Mouse (Mus musculus) intestine, postnatal 0 days (tissue): ENCODE data around the gene Mxd4. TPM values are rescaled to one million over a fixed set of nuclear protein-coding genes. Genes with fewer than 3 reads are reported as not detected.
A peak's percentile ranks its signal among the peaks of the same experiment; 100 is the strongest.

Source experiments
- ATAC-seq: fragments of 200-750 bp; cut with Nextera tagmentation; 2 replicates; pipeline ENCODE4 v1.8.0; 2017; ENCODE audit warnings: mild to moderate bottlenecking, moderate TSS enrichment, moderate library complexity
- H3K27ac ChIP-seq: fragments of 300-500 bp; sonication (generic); 2 replicates; pipeline ENCODE4 v1.5.1; 2014; ENCODE audit warnings: mild to moderate bottlenecking, low read depth, low read length, moderate library complexity
- H3K27me3 ChIP-seq: fragments of 300-500 bp; sonication (generic); replicated peaks from 2 replicates; pipeline ENCODE4 v1.6.1; 2014; ENCODE audit warnings: low read length, mixed read lengths; ENCODE audit not compliant: control insufficient read depth, insufficient read depth
- H3K36me3 ChIP-seq: fragments of 300-500 bp; sonication (generic); 2 replicates; pipeline ENCODE4 v1.6.1; 2014; ENCODE audit warnings: mild to moderate bottlenecking, moderate library complexity; ENCODE audit not compliant: control insufficient read depth, insufficient read depth
- H3K4me1 ChIP-seq: fragments of 300-500 bp; sonication (generic); replicated peaks from 2 replicates; pipeline ENCODE4 v1.6.1; 2014; ENCODE audit warnings: antibody characterized with exemption, low read length, mixed read lengths; ENCODE audit not compliant: control insufficient read depth, insufficient read depth
- H3K4me2 ChIP-seq: fragments of 300-500 bp; sonication (generic); replicated peaks from 2 replicates; pipeline ENCODE4 v1.6.1; 2014; ENCODE audit warnings: low read depth, mild to moderate bottlenecking, moderate library complexity
- H3K4me3 ChIP-seq: fragments of 300-500 bp; sonication (generic); 2 replicates; pipeline ENCODE4 v1.5.1; 2014; ENCODE audit warnings: low read depth, low read length
- H3K9ac ChIP-seq: fragments of 300-500 bp; sonication (generic); 2 replicates; pipeline ENCODE4 v1.6.1; 2014; ENCODE audit warnings: mild to moderate bottlenecking, low read depth, low read length
- H3K9me3 ChIP-seq: fragments of 300-500 bp; sonication (generic); 2 replicates; pipeline ENCODE4 v1.6.1; 2016; ENCODE audit warnings: mixed run types; ENCODE audit not compliant: control insufficient read depth
- CTCF ChIP-seq: sonication (generic); IDR thresholded peaks from 2 replicates; pipeline ENCODE4 v1.5.1; 2016; ENCODE audit warnings: low read depth, mild to moderate bottlenecking, control low read depth, antibody characterized with exemption, moderate library complexity
- WGBS: fragments of 180-500 bp; shearing (Covaris S2); extraction: QIAGEN DNeasy Blood & Tissue Kit; methylation state at CpG from one replicate; pipeline ENCODE4 v1.1.7; 2014; 5-methylcytosine and 5-hydroxymethylcytosine counted together
- polyA plus RNA-seq: library from polyadenylated mRNA; unstranded; fragments of >200 nt; fragmentation: Nextera tagmentation; extraction: Ambion mirVana; gene quantifications from 2 replicates; pipeline ENCODE4 v1.2.1, GENCODE M21; 2015

The Mxd4 gene
- polyA plus RNA-seq, 1 experiment from 2014 or later: 14.1 TPM

DNA sequence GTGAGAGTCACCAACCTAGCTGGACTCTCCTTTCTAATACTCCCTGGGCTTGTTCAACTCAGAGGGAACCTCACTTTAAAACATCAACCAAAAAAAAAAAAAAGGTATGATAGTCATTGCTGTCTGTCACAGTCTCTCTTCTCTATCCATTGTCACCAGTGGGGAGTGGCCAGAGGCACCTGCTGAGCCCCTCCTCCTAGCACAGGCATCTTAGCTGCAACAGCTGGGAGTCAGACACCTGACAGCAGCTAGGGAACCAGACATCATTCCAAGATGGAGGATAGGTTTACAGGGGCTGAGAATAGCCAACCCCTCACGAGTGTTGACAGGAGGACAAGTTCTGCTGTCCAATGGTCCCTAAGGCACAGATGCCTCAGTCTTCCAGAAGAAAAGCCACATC, 6.9 kb upstream of the Mxd4 start:
- no peaks in the 10 kb centered on the region for H3K36me3 ChIP-seq
- no peak for ATAC-seq
- H3K9me3 ChIP-seq: no peaks in the 10 kb centered on the region
- H3K4me1 ChIP-seq: no peaks in the 10 kb centered on the region
- no peaks in the 10 kb centered on the region for H3K27me3 ChIP-seq
- 47% methylated on average over 1 of the region's 1 CpGs for WGBS
- no peak for TF ChIP-seq CTCF
- no peak overlapping the region for H3K9ac ChIP-seq
- no peak overlapping the region for H3K27ac ChIP-seq
- H3K4me3 ChIP-seq: no peak overlapping the region
- no peak overlapping the region for H3K4me2 ChIP-seq

DNA sequence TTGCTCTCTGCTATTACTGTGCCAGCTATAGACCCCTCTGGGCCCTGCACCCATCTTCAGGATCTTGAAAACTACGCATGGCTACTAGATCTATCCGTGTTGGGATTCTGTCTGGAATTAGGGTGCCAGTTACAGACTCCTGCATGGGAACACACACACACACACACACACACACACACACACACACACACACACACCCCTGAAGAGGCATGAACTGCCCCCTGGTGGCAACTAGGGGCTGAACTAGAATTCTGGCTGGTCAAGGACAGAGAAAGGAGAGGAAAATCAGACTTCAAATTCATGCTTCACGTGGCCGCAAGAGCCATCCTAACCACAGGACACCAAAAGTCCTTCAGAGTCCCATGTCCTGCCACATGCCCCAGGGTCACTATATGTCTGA, 4.3 kb upstream of the Mxd4 start:
- ATAC-seq: no peak
- Histone ChIP-seq H3K9ac (no peak overlapping the region), H3K4me1 (no peaks in the 10 kb centered on the region; the same call in none of the 2 replicates), H3K4me3 (no peak overlapping the region), H3K27me3 (no peaks in the 10 kb centered on the region), H3K9me3 (no peaks in the 10 kb centered on the region), H3K4me2 (no peak overlapping the region), H3K36me3 (no peaks in the 10 kb centered on the region), H3K27ac (no peak overlapping the region)
- 76% methylated on average over 4 of the region's 4 CpGs for WGBS
- TF ChIP-seq CTCF: peak; percentile 77

DNA sequence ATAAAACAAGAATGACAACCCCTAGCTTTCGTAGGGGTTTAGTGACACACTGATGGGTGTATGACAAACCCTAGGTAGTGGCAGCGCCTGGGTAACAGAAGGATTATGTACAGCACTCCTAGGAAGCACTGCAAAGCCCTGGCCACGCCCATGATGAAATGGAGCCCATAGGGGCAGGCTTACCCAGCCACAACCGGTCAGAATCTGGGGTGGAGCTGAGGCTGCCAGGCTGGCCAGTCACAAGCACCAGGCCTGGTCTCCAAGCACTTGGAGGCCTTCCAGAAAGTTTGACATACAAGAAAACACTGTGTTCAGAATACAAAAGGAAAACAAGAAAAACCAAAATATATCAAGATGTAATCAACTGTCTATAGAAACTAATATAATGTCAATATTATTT, 3.5 kb upstream of the Mxd4 start:
- no peaks in the 10 kb centered on the region; the same call in none of the 2 replicates for H3K4me1 ChIP-seq
- TF ChIP-seq CTCF: no peak
- WGBS: 57% methylated on average over 4 of the region's 4 CpGs
- H3K27ac ChIP-seq: no peak overlapping the region
- H3K9me3 ChIP-seq: no peaks in the 10 kb centered on the region
- H3K27me3 ChIP-seq: no peaks in the 10 kb centered on the region
- no peaks in the 10 kb centered on the region for H3K36me3 ChIP-seq
- no peak for ATAC-seq
- no peak overlapping the region for H3K4me3 ChIP-seq
- H3K4me2 ChIP-seq: no peak overlapping the region
- no peak overlapping the region for H3K9ac ChIP-seq

DNA sequence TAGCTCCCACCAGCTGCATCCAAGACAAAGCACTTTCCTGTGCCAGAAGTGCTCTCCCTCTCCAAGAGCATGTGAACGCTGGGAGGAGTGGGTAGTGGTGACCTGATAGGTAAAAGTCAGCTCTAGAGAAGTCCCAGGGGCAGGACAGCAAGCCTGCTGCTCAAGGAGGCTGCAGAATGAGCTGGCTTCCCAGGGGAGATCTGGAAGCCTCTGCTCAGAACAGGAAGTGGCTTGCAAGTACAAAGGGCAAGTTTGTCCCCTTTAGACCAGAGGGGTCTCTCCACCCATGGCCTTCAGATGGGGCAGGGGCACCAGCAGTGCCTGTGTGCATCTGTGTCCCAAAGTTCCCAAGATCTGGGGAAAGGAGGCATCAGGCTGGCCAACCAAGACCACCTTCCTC, 2.0 kb upstream of the Mxd4 start:
- Histone ChIP-seq H3K27me3 (no peaks in the 10 kb centered on the region), H3K27ac (no peak overlapping the region), H3K9me3 (no peaks in the 10 kb centered on the region), H3K4me2 (no peak overlapping the region), H3K36me3 (no peaks in the 10 kb centered on the region; the same call in 1 of the 2 replicates), H3K4me3 (no peak overlapping the region), H3K9ac (no peak overlapping the region), H3K4me1 (peaks cover 4% of the 10 kb centered on the region)
- ATAC-seq: no peak
- WGBS: 54% methylated on average over 1 of the region's 1 CpGs
- TF ChIP-seq CTCF: no peak

DNA sequence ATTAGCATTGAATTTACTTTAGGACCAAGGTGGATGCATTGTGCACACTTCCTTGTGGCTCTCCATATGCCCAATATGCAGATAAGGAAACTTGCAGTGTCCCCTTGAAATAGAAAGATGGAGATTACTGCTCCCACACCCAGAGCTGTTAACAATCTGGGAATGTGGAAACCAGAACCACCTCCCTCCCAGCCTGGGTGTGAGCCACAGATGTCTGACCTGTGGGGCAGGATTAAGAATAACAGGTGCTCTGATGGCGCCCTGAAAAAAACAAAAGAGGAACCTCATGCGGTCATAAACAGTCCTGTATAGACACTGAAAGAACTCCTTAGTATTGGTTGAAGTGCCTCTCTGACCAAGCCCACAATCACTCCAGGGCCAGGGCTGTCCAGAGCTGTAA, 1.3 kb upstream of the Mxd4 start:
- Histone ChIP-seq H3K9ac (no peak overlapping the region), H3K4me1 (peaks cover 4% of the 10 kb centered on the region), H3K27ac (no peak overlapping the region), H3K36me3 (peaks cover 7% of the 10 kb centered on the region; the same call in 1 of the 2 replicates), H3K4me2 (peak overlapping the region; percentile 78), H3K27me3 (no peaks in the 10 kb centered on the region), H3K4me3 (no peak overlapping the region), H3K9me3 (no peaks in the 10 kb centered on the region)
- 52% methylated on average over 2 of the region's 2 CpGs for WGBS
- no peak for TF ChIP-seq CTCF
- ATAC-seq: no peak

DNA sequence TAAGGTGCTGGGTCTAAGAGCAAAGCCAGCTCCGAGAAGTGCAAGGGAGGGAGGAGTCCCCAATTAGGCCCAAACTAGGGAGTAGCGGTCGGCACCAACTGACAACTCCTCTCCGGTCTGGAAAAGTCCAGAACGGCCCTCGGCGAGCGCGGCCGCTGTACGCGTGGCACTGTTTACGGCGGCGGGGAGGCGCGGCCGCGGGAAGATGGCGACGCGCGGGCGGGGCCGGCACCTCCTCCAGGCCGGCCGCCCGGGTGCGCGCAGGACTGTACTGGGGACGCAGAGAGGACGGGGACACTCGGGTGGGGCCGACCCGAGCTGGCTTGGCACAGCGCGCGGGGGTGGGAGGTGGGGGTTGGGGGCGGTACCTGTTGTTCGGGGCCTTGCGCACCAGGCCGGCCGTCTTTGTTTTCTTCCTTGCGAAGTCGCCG, 544 bp downstream of the Mxd4 start:
- TF ChIP-seq CTCF: no peak
- H3K27me3 ChIP-seq: no peaks in the 10 kb centered on the region
- H3K9me3 ChIP-seq: no peaks in the 10 kb centered on the region
- under 1% methylated on average over 40 of the region's 46 CpGs for WGBS
- H3K9ac ChIP-seq: peak overlapping the region; percentile 85
- H3K4me1 ChIP-seq: peaks cover 7% of the 10 kb centered on the region
- H3K27ac ChIP-seq: peak overlapping the region; percentile 91
- peak; percentile 22 for ATAC-seq
- H3K4me3 ChIP-seq: peak overlapping the region; percentile 89
- H3K4me2 ChIP-seq: peak overlapping the region; percentile 93
- H3K36me3 ChIP-seq: peaks cover 7% of the 10 kb centered on the region; the same call in 1 of the 2 replicates

DNA sequence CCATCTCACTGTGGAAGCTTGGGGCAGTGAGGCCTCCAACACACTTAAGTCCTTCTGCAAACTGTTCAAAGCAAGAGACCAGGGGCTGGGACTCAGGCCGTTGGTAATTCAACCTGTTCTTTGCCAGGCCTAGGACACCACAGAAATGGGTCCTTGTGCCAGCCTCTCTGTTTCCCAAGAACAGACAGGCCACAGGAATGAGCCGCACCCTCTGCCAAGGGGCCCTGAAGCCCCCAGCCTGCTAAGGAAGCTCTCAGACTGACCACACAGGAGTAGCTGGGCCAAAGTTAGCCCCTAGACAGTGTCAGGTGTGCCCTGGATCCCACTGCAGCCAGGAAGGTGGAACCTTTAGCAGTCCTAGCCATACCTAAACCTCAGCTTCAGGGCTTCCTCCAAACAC, 1.1 kb downstream of the Mxd4 start:
- no peak for TF ChIP-seq CTCF
- Histone ChIP-seq H3K27me3 (no peaks in the 10 kb centered on the region), H3K4me1 (peaks cover 11% of the 10 kb centered on the region), H3K4me3 (peak overlapping the region; percentile 89), H3K36me3 (peaks cover 7% of the 10 kb centered on the region; the same call in 1 of the 2 replicates), H3K4me2 (peak overlapping the region; percentile 93), H3K9ac (peak overlapping the region; percentile 85), H3K9me3 (no peaks in the 10 kb centered on the region), H3K27ac (peak overlapping the region; percentile 91)
- no peak for ATAC-seq
- 46% methylated on average over 2 of the region's 2 CpGs for WGBS
